Mouse (Mus musculus): Measurements from ENCODE around the gene Ncoa7. TPM values are rescaled to one million over a fixed set of nuclear protein-coding genes. Genes with fewer than 3 reads are reported as not detected.
"Not testable (repeated sequence)": the region's sequence is repeated elsewhere in the genome, so short reads cannot be mapped to it uniquely, and the experiment has no call there.

The Ncoa7 gene
- total RNA-seq, 2 experiments from 2014 or later, result 97.2 to 104 TPM

GRCm38 (mm10) chr10:30786103-30786754 lies 16.9 kb downstream of the Ncoa7 start:
- DNase-seq (ENCODE audit: extremely low spot score in 1 of 2, low spot score in 2 of 2), result no peak
- intact Hi-C loops (cut with DNase I), result no loop called here
- Histone ChIP-seq H3K27ac (no peak overlapping the region), H3K4me3 (no peak overlapping the region)
- TF ChIP-seq CTCF (IDR thresholded peaks at IDR 0.05), result no peak

GRCm38 (mm10) chr10:30780921-30781320 lies 22.2 kb downstream of the Ncoa7 start:
- H3K4me3 ChIP-seq; H3K27ac ChIP-seq; DNase-seq (ENCODE audit: extremely low spot score in 1 of 2, low spot score in 2 of 2); intact Hi-C loops (cut with DNase I): not testable (repeated sequence)

GRCm38 (mm10) chr10:30778240-30778639 lies 24.9 kb downstream of the Ncoa7 start:
- DNase-seq (ENCODE audit: extremely low spot score in 1 of 2, low spot score in 2 of 2), result no peak
- H3K27ac ChIP-seq, result no peak overlapping the region
- intact Hi-C loops (cut with DNase I), result no loop called here
- TF ChIP-seq CTCF (IDR thresholded peaks at IDR 0.05), result no peak
- H3K4me3 ChIP-seq, result no peak overlapping the region

- Histone ChIP-seq H3K27ac (no peak overlapping the region), H3K4me3 (no peak overlapping the region)
- no peak for TF ChIP-seq CTCF (IDR thresholded peaks at IDR 0.05)
- DNase-seq (ENCODE audit: extremely low spot score in 1 of 2, low spot score in 2 of 2), result no peak
- intact Hi-C loops (cut with DNase I), result no loop called here
These were observed 27.1 kb downstream of the Ncoa7 start for GRCm38 (mm10) chr10:30775987-30776386.

- no peak for TF ChIP-seq CTCF (IDR thresholded peaks at IDR 0.05)
- no peak for DNase-seq (ENCODE audit: extremely low spot score in 1 of 2, low spot score in 2 of 2)
- intact Hi-C loops (cut with DNase I), result no loop called here
These were observed 27.6 kb downstream of the Ncoa7 start for GRCm38 (mm10) chr10:30775568-30775967.

GRCm38 (mm10) chr10:30774396-30774795 lies 28.7 kb downstream of the Ncoa7 start:
- no peak for TF ChIP-seq CTCF (IDR thresholded peaks at IDR 0.05)
- H3K4me3 ChIP-seq, result no peak overlapping the region
- H3K27ac ChIP-seq, result no peak overlapping the region
- intact Hi-C loops (cut with DNase I), result no loop called here
- DNase-seq (ENCODE audit: extremely low spot score in 1 of 2, low spot score in 2 of 2), result no peak

More at GRCm38 (mm10) chr10:30775568-30775967, 27.6 kb downstream of the Ncoa7 start:
- no peak overlapping the region for H3K27ac ChIP-seq
- H3K4me3 ChIP-seq, result no peak overlapping the region

GRCm38 (mm10) chr10:30773181-30773580 lies 29.9 kb downstream of the Ncoa7 start:
- no peak for DNase-seq (ENCODE audit: extremely low spot score in 1 of 2, low spot score in 2 of 2)

GRCm38 (mm10) chr10:30771417-30772158 lies 31.5 kb downstream of the Ncoa7 start:
- no peak overlapping the region for H3K4me3 ChIP-seq
- DNase-seq (ENCODE audit: extremely low spot score in 1 of 2, low spot score in 2 of 2), result no peak
- intact Hi-C loops (cut with DNase I), result no loop called here
- no peak for TF ChIP-seq CTCF (IDR thresholded peaks at IDR 0.05)
- H3K27ac ChIP-seq, result no peak overlapping the region

More at GRCm38 (mm10) chr10:30773181-30773580, 29.9 kb downstream of the Ncoa7 start:
- Histone ChIP-seq H3K27ac (no peak overlapping the region), H3K4me3 (no peak overlapping the region)
- TF ChIP-seq CTCF (IDR thresholded peaks at IDR 0.05), result no peak
- intact Hi-C loops (cut with DNase I), result no loop called here

GRCm38 (mm10) chr10:30768820-30769219 lies 34.3 kb downstream of the Ncoa7 start:
- no peak overlapping the region for H3K27ac ChIP-seq
- DNase-seq (ENCODE audit: extremely low spot score in 1 of 2, low spot score in 2 of 2), result no peak
- no peak overlapping the region for H3K4me3 ChIP-seq
- TF ChIP-seq CTCF (IDR thresholded peaks at IDR 0.05), result no peak
- intact Hi-C loops (cut with DNase I), result loop anchor here (5.0 kb wide), 1 partner anchor 33 kb away; the partner anchor contains the start of gene Ncoa7

DNA sequence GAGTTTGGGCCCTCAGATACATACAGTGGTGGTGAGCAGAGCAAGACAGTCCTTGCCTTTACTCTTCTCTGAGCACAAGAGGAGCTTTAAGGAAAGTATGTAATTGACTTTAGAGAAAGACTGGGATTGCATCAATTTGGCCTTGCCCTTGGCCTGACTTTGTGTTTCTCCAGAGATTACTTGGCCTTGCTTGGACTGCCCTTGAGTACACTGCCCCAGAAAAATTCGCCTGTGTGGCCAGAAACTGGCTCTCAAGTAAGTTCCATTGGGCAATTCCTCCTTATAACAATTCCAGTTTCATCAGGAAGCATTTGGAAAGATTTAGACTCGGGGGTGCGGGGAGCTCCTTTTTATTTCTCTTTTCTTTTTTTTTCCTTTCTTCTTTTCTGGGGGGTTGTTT lies 34.9 kb downstream of the Ncoa7 start:
- Histone ChIP-seq H3K4me3 (no peak overlapping the region), H3K27ac (no peak overlapping the region)
- intact Hi-C loops (cut with DNase I), result loop anchor here (5.0 kb wide), 1 partner anchor 34 kb away; the partner anchor contains the start of gene Ncoa7
- TF ChIP-seq CTCF (IDR thresholded peaks at IDR 0.05), result no peak
- no peak for DNase-seq (ENCODE audit: extremely low spot score in 1 of 2, low spot score in 2 of 2)

DNA sequence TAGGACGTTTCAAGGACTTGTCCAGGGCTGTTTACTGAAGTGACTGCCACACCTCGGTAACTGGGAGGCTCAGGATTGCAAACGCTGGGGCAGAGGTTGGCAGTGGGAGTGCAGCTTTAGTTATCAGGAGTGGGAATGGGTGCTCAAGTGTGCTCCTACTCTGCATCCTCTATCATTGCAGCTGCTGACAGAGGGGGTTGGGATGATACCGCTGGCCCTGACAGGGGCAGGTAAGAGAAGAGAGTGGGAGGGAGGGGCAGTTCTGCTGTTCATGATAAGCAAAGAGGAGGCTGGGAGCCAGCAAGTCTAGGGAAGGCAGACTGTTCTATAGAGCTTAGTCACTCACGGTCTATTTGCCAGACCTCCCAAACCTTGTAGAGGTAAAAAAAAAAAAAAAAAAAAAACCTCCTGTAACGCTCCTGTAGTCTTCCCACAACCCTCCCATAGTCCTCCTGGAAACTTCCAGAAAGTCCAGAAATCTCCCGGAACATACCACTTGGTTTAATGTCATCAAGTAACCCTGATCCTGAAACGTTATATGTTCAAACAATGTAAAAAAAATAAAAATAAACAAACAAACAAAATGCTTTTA lies 39.9 kb downstream of the Ncoa7 start:
- intact Hi-C loops (cut with DNase I), result no loop called here
- DNase-seq (ENCODE audit: extremely low spot score in 1 of 2, low spot score in 2 of 2), result no peak
- Histone ChIP-seq H3K27ac (no peak overlapping the region), H3K4me3 (no peak overlapping the region)
- TF ChIP-seq CTCF (IDR thresholded peaks at IDR 0.05), result no peak

DNA sequence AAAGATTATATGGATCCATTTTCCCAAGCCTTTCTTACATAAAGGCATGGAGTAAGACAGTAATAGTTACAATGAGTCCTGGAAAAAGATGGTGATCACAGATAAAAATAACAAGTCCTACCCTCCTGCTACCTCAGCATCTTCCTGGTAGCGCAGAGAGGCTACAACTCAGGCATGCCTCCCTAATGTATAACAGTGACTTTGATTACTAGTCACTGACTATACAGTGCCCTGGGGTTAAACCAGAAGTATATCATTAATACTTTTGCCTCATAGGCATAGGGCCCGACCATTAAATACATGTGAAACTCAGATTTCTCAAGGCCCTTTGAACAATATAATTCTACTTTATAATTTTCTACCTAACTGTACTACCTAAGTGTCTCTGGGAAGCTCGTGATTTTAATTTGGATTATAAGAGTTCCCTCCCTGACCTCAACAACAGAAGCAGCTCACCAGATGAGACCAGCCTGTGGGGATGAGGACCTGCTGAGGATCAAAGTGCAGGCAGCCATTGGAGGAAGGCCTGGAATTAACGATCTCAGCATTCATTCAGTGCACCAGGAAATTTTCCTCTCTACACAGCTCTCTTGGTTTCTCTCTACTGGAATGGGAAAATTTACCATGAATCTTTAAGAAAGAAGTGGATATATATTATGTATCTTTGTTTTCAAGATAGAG lies 40.7 kb downstream of the Ncoa7 start:
- TF ChIP-seq CTCF (IDR thresholded peaks at IDR 0.05), result no peak
- intact Hi-C loops (cut with DNase I), result no loop called here
- Histone ChIP-seq H3K4me3 (no peak overlapping the region), H3K27ac (no peak overlapping the region)
- DNase-seq (ENCODE audit: extremely low spot score in 1 of 2, low spot score in 2 of 2), result no peak
